Mouse (Mus musculus): Measurements from ENCODE around the gene Ptges3. TPM values are rescaled to one million over a fixed set of nuclear protein-coding genes. Genes with fewer than 3 reads are reported as not detected.
"Not testable (repeated sequence)": the region's sequence is repeated elsewhere in the genome, so short reads cannot be mapped to it uniquely, and the experiment has no call there.

The Ptges3 gene
- total RNA-seq, 2 experiments from 2014 or later: 75.4 to 81.3 TPM

GRCm38 (mm10) chr10:128062221-128062989 is 3.7 kb downstream of the Ptges3 start:
- no peak overlapping the region for H3K4me3 ChIP-seq
- no peak overlapping the region for H3K27ac ChIP-seq
- intact Hi-C loops (cut with DNase I): no loop called here
- no peak for TF ChIP-seq CTCF (IDR thresholded peaks at IDR 0.05)
- DNase-seq: no peak

- TF ChIP-seq CTCF (IDR thresholded peaks at IDR 0.05): no peak
- Histone ChIP-seq H3K27ac (no peak overlapping the region), H3K4me3 (no peak overlapping the region)
- intact Hi-C loops (cut with DNase I): no loop called here
- no peak for DNase-seq
These were observed 7.3 kb downstream of the Ptges3 start for GRCm38 (mm10) chr10:128066072-128066471.

- TF ChIP-seq CTCF (IDR thresholded peaks at IDR 0.05): no peak
- DNase-seq: no peak
These were observed 10.4 kb downstream of the Ptges3 start for GRCm38 (mm10) chr10:128069201-128069600.

GRCm38 (mm10) chr10:128070432-128070831 is 11.7 kb downstream of the Ptges3 start:
- intact Hi-C loops (cut with DNase I); DNase-seq; H3K27ac ChIP-seq; H3K4me3 ChIP-seq: not testable (repeated sequence)
- TF ChIP-seq CTCF (IDR thresholded peaks at IDR 0.05): peak; percentile 9; the same call in 1 of the 2 replicates

More at GRCm38 (mm10) chr10:128069201-128069600, 10.4 kb downstream of the Ptges3 start:
- no peak overlapping the region for H3K4me3 ChIP-seq
- intact Hi-C loops (cut with DNase I): no loop called here
- no peak overlapping the region for H3K27ac ChIP-seq

GRCm38 (mm10) chr10:128078269-128078668 is 19.5 kb downstream of the Ptges3 start:
- intact Hi-C loops (cut with DNase I); DNase-seq; H3K4me3 ChIP-seq; H3K27ac ChIP-seq: not testable (repeated sequence)

GRCm38 (mm10) chr10:128080496-128080895 is 21.7 kb downstream of the Ptges3 start:
- peak; percentile 58 for TF ChIP-seq CTCF (IDR thresholded peaks at IDR 0.05)
- intact Hi-C loops (cut with DNase I): loop anchor here (5.0 kb wide), 1 partner anchor 43 kb away; the partner anchor contains the start of gene Naca
- DNase-seq: no peak
- no peak overlapping the region for H3K4me3 ChIP-seq
- no peak overlapping the region for H3K27ac ChIP-seq

- intact Hi-C loops (cut with DNase I): loop anchor here (5.0 kb wide), 1 partner anchor 45 kb away; the partner anchor contains the start of gene Naca
These were observed 23.2 kb downstream of the Ptges3 start for GRCm38 (mm10) chr10:128081807-128082476.

GRCm38 (mm10) chr10:128082477-128082808 is 23.7 kb downstream of the Ptges3 start:
- Histone ChIP-seq H3K27ac (peak overlapping the region; percentile 98), H3K4me3 (peak overlapping the region; percentile 76)
- intact Hi-C loops (cut with DNase I): loop anchor here (5.0 kb wide), 1 partner anchor 45 kb away; the partner anchor contains the start of gene Naca
- TF ChIP-seq CTCF (IDR thresholded peaks at IDR 0.05): no peak
- DNase-seq: no peak

More at GRCm38 (mm10) chr10:128081807-128082476, 23.2 kb downstream of the Ptges3 start:
- peak overlapping the region; percentile 76 for H3K4me3 ChIP-seq
- H3K27ac ChIP-seq: peak overlapping the region; percentile 98
- no peak for TF ChIP-seq CTCF (IDR thresholded peaks at IDR 0.05)
- DNase-seq: no peak

- no peak for TF ChIP-seq CTCF (IDR thresholded peaks at IDR 0.05)
- H3K4me3 ChIP-seq: peak within 1 kb of the TSS; percentile 84
- H3K27ac ChIP-seq: peak within 1 kb of the TSS; percentile 98
- intact Hi-C loops (cut with DNase I): loop anchor here (5.0 kb wide), 1 partner anchor 46 kb away; the partner anchor contains the start of gene Naca
- peak; percentile 96 for DNase-seq
These were observed 24.2 kb downstream of the Ptges3 start, which contains the start of gene Atp5b for GRCm38 (mm10) chr10:128082880-128083421. Atp5b (plus strand) TSS chr10:128083273.

- Histone ChIP-seq H3K27ac (peak overlapping the region; percentile 97), H3K4me3 (peak overlapping the region; percentile 84)
- DNase-seq: peak; percentile 52
- intact Hi-C loops (cut with DNase I): loop anchor here (5.0 kb wide), 1 partner anchor 46 kb away; the partner anchor contains the start of gene Naca
- TF ChIP-seq CTCF (IDR thresholded peaks at IDR 0.05): no peak
These were observed 24.9 kb downstream of the Ptges3 start for GRCm38 (mm10) chr10:128083688-128084087.

- TF ChIP-seq CTCF (IDR thresholded peaks at IDR 0.05): no peak
- intact Hi-C loops (cut with DNase I): loop anchor here (5.0 kb wide), 1 partner anchor 47 kb away; the partner anchor contains the start of gene Naca
- peak overlapping the region; percentile 84 for H3K4me3 ChIP-seq
- DNase-seq: no peak
- peak overlapping the region; percentile 97 for H3K27ac ChIP-seq
These were observed 25.4 kb downstream of the Ptges3 start for GRCm38 (mm10) chr10:128084160-128084559.

- DNase-seq: peak; percentile 34
- Histone ChIP-seq H3K4me3 (peak overlapping the region; percentile 84), H3K27ac (peak overlapping the region; percentile 12)
- intact Hi-C loops (cut with DNase I): no loop called here
- peak; percentile 52 for TF ChIP-seq CTCF (IDR thresholded peaks at IDR 0.05)
These were observed 27.6 kb downstream of the Ptges3 start for GRCm38 (mm10) chr10:128086391-128086790.

GRCm38 (mm10) chr10:128087216-128087615 is 28.5 kb downstream of the Ptges3 start:
- DNase-seq: peak; percentile 46
- intact Hi-C loops (cut with DNase I); H3K27ac ChIP-seq: not testable (repeated sequence)
- peak overlapping the region; percentile 15; the same call in 1 of the 2 replicates for H3K4me3 ChIP-seq
